Comparison of ENCODE assay signal across 16 mouse cellular contexts in the genomic region with DNA sequence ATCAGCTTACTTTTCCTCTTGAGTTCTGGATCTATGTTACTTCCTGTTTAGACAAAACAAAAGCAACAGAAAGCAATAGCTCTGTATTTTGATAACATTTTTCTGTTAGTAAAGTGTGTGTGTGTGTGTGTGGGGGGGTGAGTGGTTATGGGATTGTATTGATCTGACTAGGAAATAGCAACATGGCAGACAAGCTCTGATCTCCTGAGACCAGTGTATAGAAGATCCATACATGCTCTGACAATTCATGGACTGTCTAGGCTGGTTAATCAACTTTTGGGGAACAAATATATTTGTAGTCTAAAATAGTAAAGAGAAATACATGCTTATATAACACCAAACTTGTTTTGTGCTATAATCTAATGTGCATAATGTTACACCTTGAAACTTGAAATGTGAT.
"Had no signal": no experiment of that assay in that cellular context is flagged by ENCODE, and none has a peak within 500 bp of the region (broad histone marks: within the 10 kb centered on the region; RNA-seq: fewer than 3 reads in every experiment).

No protein-coding gene starts in this region.

- H3K36me3 ChIP-seq: neural tube, embryonic 12.5 days; neural tube, embryonic 13.5 days; neural tube, embryonic 15.5 days; stomach, embryonic 15.5 days had no signal

- H3K9ac ChIP-seq: neural tube, embryonic 12.5 days; neural tube, embryonic 13.5 days; neural tube, embryonic 15.5 days; stomach, embryonic 15.5 days had no signal

- H3K4me3 ChIP-seq: neural tube, embryonic 12.5 days; neural tube, embryonic 13.5 days; neural tube, embryonic 15.5 days; stomach, embryonic 15.5 days had no signal

- H3K4me1 ChIP-seq: neural tube, embryonic 12.5 days; neural tube, embryonic 13.5 days; neural tube, embryonic 15.5 days; stomach, embryonic 15.5 days had no signal

- H3K27ac ChIP-seq: neural tube, embryonic 12.5 days; neural tube, embryonic 13.5 days; neural tube, embryonic 15.5 days; stomach, embryonic 15.5 days; stomach, postnatal 0 days had no signal

- H3K27me3 ChIP-seq: neural tube, embryonic 12.5 days; neural tube, embryonic 13.5 days; neural tube, embryonic 15.5 days; stomach, embryonic 15.5 days had no signal

- H3K9me3 ChIP-seq: neural tube, embryonic 12.5 days; neural tube, embryonic 13.5 days; neural tube, embryonic 15.5 days; stomach, embryonic 15.5 days had no signal

- DNase-seq: right cerebral cortex, adult 18-20 months; right cerebral cortex, postnatal 14 days; right cerebral cortex, postnatal 25 days; right cerebral cortex, postnatal 4 days; spleen, adult 18-20 months; thymus, adult 18-20 months; thymus, adult 2 months; thymus, postnatal 14 days; thymus, postnatal 25 days; thymus, postnatal 36 days; thymus, postnatal 4 days had no signal

- H3K4me2 ChIP-seq: neural tube, embryonic 12.5 days; neural tube, embryonic 13.5 days; neural tube, embryonic 15.5 days; stomach, embryonic 15.5 days had no signal
